Mouse (Mus musculus): ENCODE data around the gene Mc3r.

DNA sequence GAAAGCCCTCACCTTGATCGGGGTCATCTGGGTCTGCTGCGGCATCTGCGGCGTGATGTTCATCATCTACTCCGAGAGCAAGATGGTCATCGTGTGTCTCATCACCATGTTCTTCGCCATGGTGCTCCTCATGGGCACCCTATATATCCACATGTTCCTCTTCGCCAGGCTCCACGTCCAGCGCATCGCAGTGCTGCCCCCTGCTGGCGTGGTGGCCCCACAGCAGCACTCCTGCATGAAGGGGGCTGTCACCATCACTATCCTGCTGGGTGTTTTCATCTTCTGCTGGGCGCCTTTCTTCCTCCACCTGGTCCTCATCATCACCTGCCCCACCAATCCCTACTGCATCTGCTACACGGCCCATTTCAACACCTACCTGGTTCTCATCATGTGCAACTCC lies 1.0 kb downstream of the Mc3r start:
- TF ChIP-seq CTCF (IDR thresholded peaks at IDR 0.05; ENCODE audit: low read depth, low read length), result no peak
- no peak for TF ChIP-seq GATA1 (IDR thresholded peaks at IDR 0.05; ENCODE audit: borderline replicate concordance, low read length)
- TF ChIP-seq TAL1 (conservative IDR thresholded peaks at IDR 0.05; ENCODE audit: low read depth, low read length), result no peak
